In genomic region chr5:136083669-136084107, GRCm38 (mm10) we compare ENCODE assay signal across 8 mouse cellular contexts. TPM values are rescaled to one million over a fixed set of nuclear protein-coding genes. Genes with fewer than 3 reads are reported as not detected.
DNase-seq lines count a peak whose midpoint lies in the region; ATAC-seq and TF ChIP-seq lines count a peak whose summit lies in the region.

Gene Rasa4 (plus strand): TSS chr5:136083916.

- H3K4me3 ChIP-seq in forebrain, embryonic 15.5 days: peak within 1 kb of the TSS; percentile 60
- H3K4me3 ChIP-seq in lung, adult 2 months (replicated peaks; ENCODE audit: extremely low read depth, low read depth, low read length): peak within 1 kb of the TSS; percentile 82

- peak; percentile 97 for ATAC-seq in forebrain, embryonic 15.5 days (replicated peaks)
- peak; percentile 95 for ATAC-seq in neutrophil, adult 5-6 weeks (ENCODE audit: extremely low read depth, insufficient number of reproducible peaks, low FRiP score, poor library complexity, severe bottlenecking)

- no peaks in the 10 kb centered on the region for H3K9me3 ChIP-seq in forebrain, embryonic 15.5 days

- peak within 1 kb of the TSS; percentile 62 for H3K9ac ChIP-seq in forebrain, embryonic 15.5 days (replicated peaks)

- DNase-seq in ES-CJ7 (ENCODE audit: low read depth, low spot score): peak; percentile 93
- peak; percentile 93 for DNase-seq in cerebellum, adult 11 months
- peak; percentile 90 for DNase-seq in heart, postnatal 25 days (ENCODE audit: low spot score)
- peak; percentile 85 to 94 for DNase-seq in layer of hippocampus, adult 18-20 months (ENCODE audit: low spot score in 2 of 2)
- DNase-seq in lung, adult 2 months: peak; percentile 88
- peak; percentile 92 to 95 for DNase-seq in thymus, adult 18-20 months

- H3K4me2 ChIP-seq in forebrain, embryonic 15.5 days (replicated peaks): peak within 1 kb of the TSS; percentile 96

- no peaks in the 10 kb centered on the region for H3K36me3 ChIP-seq in forebrain, embryonic 15.5 days

- no peak for TF ChIP-seq CTCF in lung, adult 2 months (IDR thresholded peaks at IDR 0.05; ENCODE audit: insufficient read depth, low read length)

- no peak within 1 kb of the TSS for H3K27ac ChIP-seq in forebrain, embryonic 15.5 days (replicated peaks)

- WGBS in forebrain, embryonic 15.5 days: 0% methylated on average over 21 of the region's 28 CpGs
- WGBS in lung, adult 2 months: under 1% methylated on average over 28 of the region's 28 CpGs

- H3K27me3 ChIP-seq in forebrain, embryonic 15.5 days: 0 out of 2 replicates have a peak, but pooled peaks cover 9% of the 10 kb centered on the region

- peak; percentile 18; the same call in 1 of the 2 replicates for TF ChIP-seq POLR2A in lung, adult 2 months (IDR thresholded peaks at IDR 0.05; ENCODE audit: borderline replicate concordance, extremely low read depth, low read depth, low read length)

- intact Hi-C loops in heart, postnatal 25 days (cut with DNase I): no loop called here

- H3K4me1 ChIP-seq in forebrain, embryonic 15.5 days: peaks cover 21% of the 10 kb centered on the region
- H3K4me1 ChIP-seq in lung, adult 2 months (ENCODE audit: control insufficient read depth, insufficient read depth, low read length): peaks cover 2% of the 10 kb centered on the region; the same call in 1 of the 2 replicates

RNA-seq across cellular contexts. Expression of gene Rasa4, which starts in this region (rescaled TPM):
- 6.0 and 6.3 TPM in 2 replicates for polyA plus RNA-seq in forebrain, embryonic 15.5 days (2015; fragmentation: Nextera tagmentation; extraction: Ambion mirVana)
- total RNA-seq in heart, postnatal 25 days (2021): 1 to 10 TPM; 6.5 to 7.2 TPM
- 1 to 10 TPM; 3.3 to 3.8 TPM for total RNA-seq in layer of hippocampus, adult 18-20 months (2021)
- polyA plus RNA-seq in lung, adult 2 months (2012; rRNA removed): 11.8 and 16.1 TPM in 2 replicates
- 7.3 and 8.5 TPM in 2 replicates for total RNA-seq in neutrophil, adult 5-6 weeks (2017)
